Mouse (Mus musculus) T-helper 2 cell (primary cell): Measurements from ENCODE around the gene Adgrg3.

Experiments used
- in situ Hi-C: fragments of 300-600 bp; cut with MboI, MseI; formaldehyde crosslinking; loops from one replicate; pipeline ENCODE4 v1.15.1; 2025; ENCODE audit warnings: high pct_unique_total_duplicates

Gene Adgrg3

DNA sequence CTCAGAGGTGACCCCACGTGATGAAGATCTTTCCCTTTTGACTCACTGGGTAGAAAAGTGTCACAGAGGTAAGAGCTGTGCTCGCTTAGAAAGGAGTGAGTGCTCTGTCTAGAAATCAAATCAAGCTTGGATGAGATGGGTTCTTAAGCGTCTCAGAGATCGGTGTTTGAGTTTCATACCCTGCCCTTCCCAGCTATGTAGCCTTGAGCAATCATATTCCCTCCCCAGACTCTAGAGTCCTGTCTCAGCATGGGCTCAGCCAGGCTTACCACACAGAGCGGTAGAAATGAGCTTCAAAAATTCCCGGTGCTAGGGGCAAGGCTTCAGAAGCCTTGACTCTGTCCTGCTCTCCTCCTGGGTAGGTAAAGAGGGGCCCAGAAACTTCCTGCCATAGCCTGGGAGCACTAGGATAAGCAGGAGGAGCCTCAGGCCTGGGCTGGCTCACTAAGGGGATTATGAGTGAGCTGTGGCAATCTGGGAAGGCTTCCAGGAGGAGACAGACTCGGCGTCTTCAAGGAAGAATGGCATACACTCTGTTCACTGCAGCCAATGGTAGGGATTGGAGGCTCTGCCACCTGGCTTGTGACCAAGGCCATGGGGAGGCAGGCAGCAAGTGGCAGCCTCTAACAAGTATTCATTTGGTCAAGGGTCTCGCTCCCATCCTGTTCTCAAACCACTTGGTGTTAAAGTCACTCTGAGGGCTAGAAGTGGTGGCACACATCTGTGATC, 24.3 kb upstream of the Adgrg3 start:
- in situ Hi-C loops: no loop called here

- in situ Hi-C loops: no loop called here
Measured at GRCm38 (mm10) chr8:94994006-94994405, 23.5 kb upstream of the Adgrg3 start.

DNA sequence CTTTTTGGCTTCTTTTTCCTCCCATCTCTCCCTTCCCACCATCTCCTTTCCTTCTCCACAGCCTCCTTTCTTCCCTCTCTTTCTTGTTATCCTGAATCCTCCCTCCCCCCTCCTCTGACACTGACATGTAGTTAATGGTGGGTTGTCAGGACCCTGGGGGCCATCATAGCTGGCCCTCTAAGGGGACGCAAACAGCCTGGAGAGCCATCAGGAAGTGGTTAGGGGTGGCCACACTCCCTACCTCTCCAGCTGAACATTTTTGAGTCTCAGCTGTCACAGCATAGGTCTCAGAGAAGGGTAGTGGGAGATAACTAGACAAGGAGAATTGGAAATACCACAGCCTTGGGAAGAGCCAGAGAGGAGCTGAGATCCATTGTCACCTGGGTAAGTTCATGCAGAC, 23.0 kb upstream of the Adgrg3 start:
- in situ Hi-C loops: no loop called here

DNA sequence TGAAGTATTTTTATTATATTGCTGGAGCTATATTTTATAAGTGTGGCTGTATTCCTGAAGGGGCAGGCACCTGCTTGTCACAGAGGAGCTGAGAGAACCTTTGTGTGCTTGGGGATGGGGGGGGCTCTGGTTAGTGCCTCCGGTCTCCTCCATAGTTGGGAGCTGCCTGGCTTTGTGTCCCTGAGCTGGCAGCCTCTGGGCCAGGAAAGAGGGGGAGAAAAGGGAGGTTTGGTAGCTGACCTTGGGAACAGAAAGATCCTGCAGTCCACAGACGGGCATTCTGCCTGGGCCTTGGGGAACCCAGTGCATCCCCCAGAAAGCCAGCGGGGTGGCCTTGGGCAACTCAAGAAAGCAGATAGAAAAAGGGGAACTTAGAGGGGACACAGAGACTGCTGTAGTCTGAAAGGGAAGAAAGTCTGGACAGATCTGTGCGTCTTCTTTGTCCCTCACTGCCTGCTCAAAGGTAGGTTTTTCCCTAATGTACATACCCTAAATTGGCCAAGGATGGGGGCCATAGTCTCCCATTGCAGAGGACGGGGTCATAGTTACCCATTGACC, 22.1 kb upstream of the Adgrg3 start:
- in situ Hi-C loops: loop anchor here (5.0 kb wide), 1 partner anchor 53 kb away; no protein-coding TSS in a partner anchor

DNA sequence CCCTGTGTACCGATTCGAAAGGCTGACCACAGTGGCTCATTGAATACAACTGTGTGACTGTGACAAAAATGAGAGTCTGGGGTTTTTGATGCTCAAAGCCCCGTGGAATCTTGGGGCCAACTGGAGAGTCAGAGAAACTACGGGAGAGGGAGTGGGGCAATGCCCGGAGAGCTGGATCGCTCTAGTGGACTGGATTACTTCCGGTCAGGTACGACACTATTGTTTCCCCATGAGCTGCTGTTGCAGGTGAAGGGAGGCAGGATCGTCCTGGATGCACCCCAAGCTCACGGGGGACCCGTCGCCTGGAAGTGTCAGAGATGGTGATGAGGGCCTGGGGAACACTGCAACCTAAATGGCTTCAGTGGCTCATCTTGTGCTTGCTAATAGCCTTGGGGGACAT, 21.5 kb upstream of the Adgrg3 start:
- in situ Hi-C loops: loop anchor here (5.0 kb wide), 1 partner anchor 54 kb away; no protein-coding TSS in a partner anchor

- in situ Hi-C loops: loop anchor here (5.0 kb wide), 1 partner anchor 55 kb away; no protein-coding TSS in a partner anchor
Measured at GRCm38 (mm10) chr8:94996899-94997856, 20.3 kb upstream of the Adgrg3 start.

DNA sequence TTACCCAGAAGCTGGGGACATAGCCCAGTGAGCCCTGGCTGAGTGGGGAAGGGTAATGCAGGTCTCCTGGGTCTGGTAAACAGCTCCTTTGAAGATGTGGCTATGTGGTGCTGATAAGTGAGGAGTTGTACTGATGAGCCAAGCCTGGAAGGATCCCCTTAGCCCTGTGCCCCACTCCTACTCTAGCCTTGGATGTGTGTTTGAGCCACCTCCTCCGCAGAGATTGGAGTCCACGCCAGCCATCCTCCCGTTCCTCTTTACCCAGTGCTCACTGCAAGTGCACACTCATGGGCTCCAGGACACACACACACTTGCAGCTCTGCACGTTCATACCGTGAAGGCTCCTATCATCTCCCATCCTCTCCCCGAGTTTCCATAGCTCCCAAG, 19.6 kb upstream of the Adgrg3 start:
- in situ Hi-C loops: loop anchor here (5.0 kb wide), 1 partner anchor 56 kb away; no protein-coding TSS in a partner anchor

- in situ Hi-C loops: loop anchor here (5.0 kb wide), 1 partner anchor 56 kb away; no protein-coding TSS in a partner anchor
Measured at GRCm38 (mm10) chr8:94998431-94998830, 19.1 kb upstream of the Adgrg3 start.

DNA sequence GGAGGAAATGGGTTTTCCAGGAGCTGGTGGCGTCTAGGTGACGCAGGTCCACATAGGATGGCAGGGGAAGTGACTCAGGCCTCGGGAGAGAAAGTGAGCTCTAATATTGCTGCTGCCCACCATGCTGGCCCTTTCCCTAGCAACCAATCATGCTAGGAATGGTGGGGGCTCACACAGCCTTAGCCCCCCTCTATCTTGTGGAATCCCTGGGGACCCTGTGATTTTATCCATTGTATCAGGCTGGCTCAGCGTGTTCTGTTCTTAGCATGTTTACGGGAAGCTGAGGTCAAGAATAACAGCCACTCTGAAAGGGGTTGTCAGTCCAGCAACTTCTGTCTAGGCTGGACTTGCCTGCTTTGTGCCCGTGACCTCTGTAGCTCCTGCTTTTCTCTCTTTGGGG, 18.5 kb upstream of the Adgrg3 start:
- in situ Hi-C loops: loop anchor here (5.0 kb wide), 1 partner anchor 57 kb away; no protein-coding TSS in a partner anchor

GRCm38 (mm10) chr8:94999956-95000355, 17.5 kb upstream of the Adgrg3 start:
- in situ Hi-C loops: loop anchor here (5.0 kb wide), 1 partner anchor 58 kb away; no protein-coding TSS in a partner anchor

DNA sequence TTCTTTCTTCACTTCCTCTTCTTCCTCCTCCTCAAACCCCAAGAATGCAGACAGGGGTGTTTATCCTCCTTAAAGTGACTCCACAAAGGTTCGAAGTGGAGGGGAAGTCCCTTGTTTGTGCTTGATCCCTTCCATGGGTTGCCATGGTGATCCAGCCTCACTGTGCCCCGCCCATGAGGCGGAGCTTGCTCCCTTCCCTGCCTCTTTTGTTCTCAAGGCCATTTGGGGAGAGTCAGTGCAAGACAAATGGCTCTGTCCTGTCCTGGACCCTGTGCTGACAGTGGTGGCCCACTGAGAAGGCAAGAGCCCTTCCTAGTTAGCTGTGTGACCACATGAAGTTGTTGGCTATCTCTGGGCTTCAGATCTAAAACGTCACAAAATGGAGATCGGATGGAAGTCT, 16.8 kb upstream of the Adgrg3 start:
- in situ Hi-C loops: no loop called here

DNA sequence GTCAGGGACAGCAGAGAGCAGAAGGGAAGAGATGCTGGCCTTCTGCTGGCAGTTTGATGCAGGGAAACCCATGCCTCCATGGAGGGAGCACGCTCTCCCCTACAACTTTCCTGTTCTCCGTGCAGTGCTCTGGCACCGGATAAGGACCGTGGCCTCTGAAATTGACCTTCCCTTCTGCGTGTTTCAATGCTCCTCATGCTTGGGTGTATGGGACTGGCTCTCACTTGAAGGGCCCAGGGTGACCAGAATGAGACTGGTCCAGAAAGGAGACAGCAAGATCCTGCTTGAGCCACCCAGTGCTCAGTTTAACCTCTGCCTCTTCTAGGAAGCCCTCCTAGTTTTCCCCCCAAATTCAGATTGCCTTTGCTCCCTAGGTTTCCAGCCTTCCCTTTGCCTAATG, 16.3 kb upstream of the Adgrg3 start:
- in situ Hi-C loops: no loop called here

GRCm38 (mm10) chr8:95001655-95002054, 15.8 kb upstream of the Adgrg3 start:
- in situ Hi-C loops: no loop called here

- in situ Hi-C loops: no loop called here
Measured at GRCm38 (mm10) chr8:95002089-95002655, 15.3 kb upstream of the Adgrg3 start.

DNA sequence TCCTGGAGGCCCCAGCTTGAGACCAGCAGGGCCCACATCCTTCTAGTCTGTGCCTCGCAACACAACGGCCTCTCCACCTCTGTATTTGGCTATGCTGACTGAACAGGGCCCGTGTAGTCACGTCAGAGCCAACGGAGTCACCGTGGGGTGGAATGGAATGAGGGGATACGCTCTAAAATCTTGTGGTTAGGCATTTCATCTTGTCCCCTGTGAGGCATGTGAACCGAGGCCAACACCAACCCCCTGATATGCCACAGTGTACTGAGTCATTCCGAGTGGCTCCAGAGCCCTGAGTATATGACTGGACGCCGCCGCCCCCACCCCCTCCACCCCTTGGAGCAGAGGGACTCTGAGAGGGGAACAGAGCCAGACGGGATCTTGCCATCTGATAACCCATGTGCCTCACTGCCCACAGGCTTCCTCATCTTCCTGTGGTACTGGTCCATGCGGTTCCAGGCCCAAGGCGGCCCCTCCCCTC, 5.0 kb upstream of the Adgrg3 start:
- in situ Hi-C loops: no loop called here

GRCm38 (mm10) chr8:95015866-95016265, 1.6 kb upstream of the Adgrg3 start:
- in situ Hi-C loops: no loop called here

- in situ Hi-C loops: no loop called here
Measured at GRCm38 (mm10) chr8:95016684-95017083, 808 bp upstream of the Adgrg3 start.

DNA sequence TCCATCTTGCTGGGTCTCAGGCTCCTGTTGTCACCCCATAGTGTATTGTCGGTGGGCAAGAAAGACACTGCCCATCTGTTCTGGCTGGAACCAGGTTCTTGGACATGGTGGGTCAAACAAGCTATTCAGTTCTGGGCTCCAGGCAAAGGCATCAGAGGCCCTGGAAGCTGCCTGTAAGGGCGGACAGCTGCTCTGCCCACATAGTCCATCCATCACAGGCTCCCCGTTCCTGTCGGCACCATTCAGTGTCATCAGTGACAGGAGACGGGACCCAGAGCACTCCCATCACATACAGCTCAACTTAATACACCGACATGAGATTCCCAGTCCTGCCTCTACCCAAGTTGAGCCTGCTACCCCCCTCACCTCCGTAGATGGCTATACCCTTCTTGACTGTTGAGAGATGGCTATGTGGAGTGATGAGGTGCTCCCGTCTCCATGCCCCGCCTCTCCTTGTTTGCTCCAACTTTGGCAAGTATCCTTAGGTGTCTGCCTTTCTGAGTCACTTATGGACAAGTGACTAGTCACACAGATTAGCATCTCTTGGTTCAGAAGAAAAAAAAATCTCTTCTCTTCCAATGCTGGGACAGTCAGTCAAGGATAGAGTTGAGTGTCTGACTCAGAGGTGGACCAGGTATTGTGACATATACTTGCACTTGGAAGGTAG, 610 bp downstream of the Adgrg3 start:
- in situ Hi-C loops: no loop called here

DNA sequence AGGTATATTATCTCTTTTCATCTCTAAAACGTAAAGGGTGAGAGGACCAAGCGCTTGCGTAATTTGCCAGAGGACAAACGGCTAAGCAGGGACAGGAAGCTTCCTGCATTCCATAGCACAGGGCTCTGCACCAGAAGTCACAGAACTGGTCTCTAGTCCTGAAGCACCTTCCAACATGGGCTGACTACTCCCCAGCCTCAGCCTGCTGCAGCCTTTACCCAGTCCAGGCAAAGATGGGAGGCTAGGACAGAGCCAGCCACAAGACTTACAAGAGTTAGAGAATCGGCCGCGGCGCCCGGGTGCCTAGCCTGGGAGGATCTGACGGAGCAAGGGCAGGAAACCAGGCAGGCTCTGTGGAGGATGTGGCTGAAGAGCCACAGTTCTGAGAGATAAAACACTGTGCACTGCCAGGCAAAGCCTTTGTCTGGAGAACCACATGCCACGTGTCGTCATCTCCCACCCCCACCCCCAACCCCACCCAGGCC, 2.8 kb downstream of the Adgrg3 start:
- in situ Hi-C loops: no loop called here

DNA sequence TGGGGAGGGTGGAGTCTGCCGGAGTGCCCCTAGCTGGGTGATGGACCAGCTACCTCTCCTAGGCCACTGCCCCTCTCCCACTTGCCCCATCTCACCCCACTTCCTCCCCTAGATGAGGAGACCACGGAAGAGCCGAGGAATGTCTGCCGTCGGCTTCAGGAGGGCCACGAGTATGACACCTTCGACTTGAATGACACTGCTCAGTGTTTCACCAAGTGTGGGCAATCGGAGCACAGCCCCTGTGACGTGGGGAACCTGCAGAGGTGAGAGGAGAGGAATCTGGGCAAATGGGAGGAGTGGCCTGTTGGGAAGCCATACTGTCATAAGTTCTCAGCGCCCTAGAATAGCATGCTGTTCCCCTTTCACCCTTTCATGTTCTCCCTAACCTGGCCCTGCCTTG, 3.3 kb downstream of the Adgrg3 start:
- in situ Hi-C loops: no loop called here

- in situ Hi-C loops: no loop called here
Measured at GRCm38 (mm10) chr8:95023201-95023600, 5.7 kb downstream of the Adgrg3 start.
